Mouse (Mus musculus) heart, adult 2 months (tissue): Measurements from ENCODE around the gene Glt8d2. TPM values are rescaled to one million over a fixed set of nuclear protein-coding genes. Genes with fewer than 3 reads are reported as not detected.
"Not testable (repeated sequence)": the region's sequence is repeated elsewhere in the genome, so short reads cannot be mapped to it uniquely, and the experiment has no call there.

Source experiments
- DNase-seq, 2 experiments: peaks; one replicate each; pipeline ENCODE4 v3.0.0; 2021
- H3K27ac ChIP-seq: fragments of 200-600 bp; 2 replicates; pipeline ENCODE4 v1.8.1; 2022
- H3K27me3 ChIP-seq: fragments of 200-500 bp; 2 replicates; pipeline ENCODE4 v1.6.1; 2012; ENCODE audit warnings: mild to moderate bottlenecking, low read length, inconsistent platforms, mixed read lengths; ENCODE audit not compliant: control insufficient read depth, insufficient read depth
- H3K36me3 ChIP-seq: fragments of 200-500 bp; 2 replicates; pipeline ENCODE4 v1.6.1; 2012; ENCODE audit warnings: low read length, inconsistent platforms; ENCODE audit not compliant: control insufficient read depth, insufficient read depth
- H3K4me1 ChIP-seq: fragments of 200-500 bp; 2 replicates; pipeline ENCODE4 v1.6.1; 2011; ENCODE audit warnings: low read length; ENCODE audit not compliant: control insufficient read depth, insufficient read depth
- H3K4me3 ChIP-seq: fragments of 200-600 bp; 2 replicates; pipeline ENCODE4 v1.8.1; 2022
- H3K79me2 ChIP-seq: fragments of 200-500 bp; replicated peaks from 2 replicates; pipeline ENCODE4 v1.6.1; 2012; ENCODE audit warnings: mild to moderate bottlenecking, inconsistent platforms, low read length, moderate library complexity, mixed read lengths; ENCODE audit not compliant: control insufficient read depth, insufficient read depth
- H3K9ac ChIP-seq: fragments of 200-500 bp; 2 replicates; pipeline ENCODE4 v1.6.1; 2012; ENCODE audit warnings: low read depth, mild to moderate bottlenecking, control low read depth, inconsistent platforms, low read length, mixed read lengths
- CTCF ChIP-seq: fragments of 200-600 bp; IDR thresholded peaks from 2 replicates; pipeline ENCODE4 v1.8.1; 2022; ENCODE audit warnings: antibody characterized with exemption, mild to moderate bottlenecking, moderate library complexity
- EP300 ChIP-seq: fragments of 200-500 bp; IDR thresholded peaks from 2 replicates; pipeline ENCODE4 v1.6.1; 2011; ENCODE audit warnings: low read depth, low read length, control low read depth; ENCODE audit not compliant: insufficient read depth
- POLR2A ChIP-seq: fragments of 200-500 bp; IDR thresholded peaks from 2 replicates; pipeline ENCODE4 v1.6.1; 2011; ENCODE audit warnings: mild to moderate bottlenecking, low read depth, low read length, control low read depth; ENCODE audit not compliant: insufficient read depth
- WGBS: fragments of 180-500 bp; shearing (Covaris S2); methylation state at CpG from one replicate; pipeline ENCODE4 v1.1.7; 2018; 5-methylcytosine and 5-hydroxymethylcytosine counted together
- intact Hi-C: fragments of 180-260 bp; cut with DNase I; formaldehyde crosslinking; loops from one replicate; pipeline ENCODE4 v1.15.1; 2025
- polyA plus RNA-seq: library from polyadenylated mRNA; depleted of rRNA; stranded (reverse); fragments of >200 nt; gene quantifications from 2 replicates; pipeline ENCODE4 v1.2.3, GENCODE M21; 2012; rRNA removed
- total RNA-seq, 2 experiments: library from RNA; stranded (reverse); gene quantifications; 2 replicates each; pipeline ENCODE4 v1.2.3; 2021

Glt8d2 gene
- total and polyA plus RNA-seq, 3 experiments = 2.2 to 3.0 (median 2.8) TPM

DNA sequence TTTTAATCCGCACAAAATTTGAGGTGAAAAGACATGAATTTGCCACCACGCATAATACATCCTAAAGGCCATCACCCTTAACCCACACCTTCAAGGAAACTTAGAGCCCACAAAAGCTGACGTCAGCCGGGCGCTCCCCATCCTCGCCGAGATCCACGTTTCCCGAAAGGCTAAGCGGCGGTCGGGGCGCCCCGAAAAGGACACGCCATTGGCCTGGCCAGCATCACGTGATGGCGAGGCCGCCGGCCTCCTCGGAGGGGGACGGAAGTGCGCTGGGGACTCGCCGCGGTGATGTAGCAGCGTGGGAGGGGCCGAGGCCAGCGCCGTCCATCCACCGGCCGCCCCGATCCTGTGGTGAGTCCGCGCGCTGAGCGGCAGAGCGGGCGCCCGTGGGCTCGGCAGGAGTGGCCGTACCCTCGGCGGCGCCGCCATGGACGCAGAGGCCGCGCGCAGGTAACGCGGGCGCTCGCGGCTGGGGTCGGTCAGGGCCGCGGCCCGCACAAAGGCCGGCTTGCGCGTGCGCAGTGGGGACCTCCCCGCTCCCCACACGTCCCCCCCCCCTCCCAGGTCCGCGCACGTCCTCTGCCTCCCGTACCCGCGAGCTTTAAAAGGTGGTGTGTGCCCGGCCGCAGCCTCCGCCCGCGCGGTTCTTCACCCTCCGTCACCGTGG, 60.7 kb downstream of the Glt8d2 start, which contains the start of gene Tdg:
TSS of gene Tdg (plus strand) at position 243 of the 670 bp plus-strand sequence.
- H3K4me1 ChIP-seq, H3K36me3 ChIP-seq, H3K27me3 ChIP-seq, H3K79me2 ChIP-seq: not testable (repeated sequence)
- DNase-seq = peak; percentile 89 to 95
- TF ChIP-seq POLR2A = peak; percentile 82
- H3K27ac ChIP-seq = peak within 1 kb of the TSS; percentile 88
- intact Hi-C loops = loop anchor here (5.0 kb wide), 1 partner anchor 133 kb away; the partner anchor contains the start of gene Nfyb
- peak within 1 kb of the TSS; percentile 87 for H3K4me3 ChIP-seq
- under 1% methylated on average over 56 of the region's 78 CpGs for WGBS
- H3K9ac ChIP-seq = peak within 1 kb of the TSS; percentile 84

DNA sequence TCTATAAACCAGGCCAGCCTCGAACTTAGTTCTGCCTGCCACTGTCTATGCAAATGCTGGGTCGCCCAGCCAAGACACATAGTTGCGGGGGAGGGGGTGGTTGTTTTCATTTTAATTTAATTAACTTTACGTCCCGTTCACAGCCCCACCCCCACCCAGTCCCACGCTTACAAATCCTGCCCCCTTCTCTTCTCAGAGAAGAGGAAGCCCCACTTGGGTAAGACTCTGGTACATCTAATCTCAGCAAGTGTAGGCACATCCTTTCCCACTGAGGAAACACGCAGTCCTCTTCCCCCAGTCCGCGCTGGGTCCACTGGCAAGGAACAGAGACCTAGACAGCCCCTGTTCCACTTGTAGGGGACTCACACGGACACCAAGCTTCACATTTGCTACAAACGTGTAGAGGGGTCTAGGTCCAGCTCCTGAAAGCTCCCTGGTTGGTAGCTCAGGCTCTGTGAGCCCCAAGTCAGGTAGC, 61.3 kb downstream of the Glt8d2 start:
- peaks cover 1% of the 10 kb centered on the region; the same call in 1 of the 2 replicates for H3K79me2 ChIP-seq
- H3K4me1 ChIP-seq = peaks cover 3% of the 10 kb centered on the region
- TF ChIP-seq EP300 (no peak), CTCF (no peak), POLR2A (no peak)
- intact Hi-C loops = no loop called here
- H3K36me3 ChIP-seq = no peaks in the 10 kb centered on the region
- DNase-seq = no peak
- peak overlapping the region; percentile 88 for H3K27ac ChIP-seq
- H3K4me3 ChIP-seq = peak overlapping the region; percentile 87
- H3K27me3 ChIP-seq = no peaks in the 10 kb centered on the region
- H3K9ac ChIP-seq = peak overlapping the region; percentile 84
- WGBS = 5% methylated on average over 11 of the region's 11 CpGs

DNA sequence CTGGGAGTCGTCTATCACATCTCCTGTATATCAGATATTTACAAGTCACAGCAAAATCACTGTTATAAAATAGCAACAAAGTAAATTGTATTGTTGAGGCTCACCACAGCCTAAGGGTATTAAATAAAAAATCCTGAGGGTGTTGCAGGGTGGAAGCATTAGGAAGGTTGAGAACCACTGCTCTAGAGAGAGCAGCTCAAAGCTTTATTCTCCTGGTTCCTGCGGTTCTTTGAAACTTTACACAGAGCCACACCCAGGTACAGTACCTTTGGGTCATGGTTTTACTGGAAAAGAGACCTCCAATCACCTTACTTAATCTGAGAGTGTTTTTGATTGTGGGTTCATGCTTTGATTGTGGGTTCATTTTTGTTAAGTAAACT, 66.9 kb downstream of the Glt8d2 start:
- 4% methylated on average over 2 of the region's 2 CpGs for WGBS
- H3K36me3 ChIP-seq, H3K79me2 ChIP-seq, DNase-seq, H3K4me1 ChIP-seq, intact Hi-C loops, H3K27me3 ChIP-seq: not testable (repeated sequence)
- Histone ChIP-seq H3K27ac (peak overlapping the region; percentile 89), H3K4me3 (peak overlapping the region; percentile 70), H3K9ac (peak overlapping the region; percentile 34; the same call in 1 of the 2 replicates)

DNA sequence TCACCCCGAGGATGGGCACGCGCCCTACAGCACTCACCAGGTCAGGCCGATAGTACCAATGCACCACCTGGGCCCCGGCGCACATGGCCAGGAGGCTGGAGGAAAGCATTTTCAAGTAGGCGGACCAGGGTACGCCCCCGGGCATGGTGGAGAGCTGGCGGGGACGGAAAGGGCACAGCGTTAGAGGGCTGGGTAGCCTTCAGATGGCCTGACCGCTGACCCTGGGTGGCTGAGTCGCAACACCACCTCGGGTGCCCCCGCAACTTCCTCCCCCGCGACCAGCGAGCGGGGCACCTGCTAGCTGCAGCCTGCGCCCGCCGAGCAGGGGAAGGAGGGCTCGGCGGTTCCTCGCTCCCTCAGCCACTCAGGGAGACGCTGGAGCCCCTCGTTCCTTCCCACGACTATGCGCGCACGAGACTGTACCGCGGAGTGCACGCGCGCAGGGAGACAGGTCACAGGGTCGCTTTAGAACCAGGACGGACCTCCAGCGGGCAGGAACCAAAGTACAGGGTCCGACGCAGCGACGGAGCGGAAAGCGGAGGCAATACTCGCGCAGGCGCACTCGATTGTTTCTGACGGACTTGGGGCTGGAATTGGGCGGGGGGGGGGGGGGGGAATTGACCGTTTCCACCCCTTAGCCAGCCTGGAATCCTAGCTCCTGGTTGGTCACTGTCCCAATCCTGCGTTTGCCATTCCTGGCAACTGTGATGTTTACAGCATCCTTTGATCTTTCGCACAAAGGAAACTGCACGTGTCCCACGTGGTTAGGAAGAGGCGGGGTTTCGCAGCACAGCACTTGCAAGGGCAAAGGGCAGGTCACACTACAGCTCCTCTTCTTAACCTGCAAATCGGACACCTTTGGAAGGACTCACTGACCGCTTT, 67.5 kb downstream of the Glt8d2 start, which contains the start of gene 1190007I07Rik:
TSS of gene 1190007I07Rik (minus strand) at position 558 of the 882 bp plus-strand sequence.
- intact Hi-C loops = no loop called here
- Histone ChIP-seq H3K9ac (peak within 1 kb of the TSS; percentile 86), H3K79me2 (no peaks in the 10 kb centered on the region), H3K27ac (peak within 1 kb of the TSS; percentile 89), H3K27me3 (no peaks in the 10 kb centered on the region), H3K4me1 (no peaks in the 10 kb centered on the region), H3K4me3 (peak within 1 kb of the TSS; percentile 70), H3K36me3 (no peaks in the 10 kb centered on the region)
- DNase-seq = peak; percentile 89 to 90
- peak; percentile 83 for TF ChIP-seq POLR2A
- TF ChIP-seq CTCF = 0 out of 2 replicates have a peak, but pooled peaks have one; percentile 18
- TF ChIP-seq EP300 = peak; percentile 86
- WGBS = under 1% methylated on average over 59 of the region's 61 CpGs

DNA sequence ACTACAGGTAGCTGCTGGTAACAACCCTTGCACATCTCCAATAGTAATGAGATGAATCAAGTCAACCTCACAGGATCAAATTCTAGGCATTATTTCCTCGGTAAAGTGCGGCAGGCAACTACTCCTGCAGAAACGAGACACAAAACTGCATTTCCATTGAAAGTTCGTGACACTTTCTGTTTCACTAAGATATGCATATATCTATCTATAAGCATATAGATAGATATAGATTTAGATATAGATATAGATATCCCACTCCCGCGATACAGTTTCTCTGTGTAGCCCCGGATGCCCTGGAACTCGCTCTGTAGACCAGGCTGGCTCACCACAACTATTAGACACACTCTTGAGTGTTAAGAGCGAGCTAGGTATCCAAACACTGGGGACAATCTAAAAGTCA, 68.2 kb downstream of the Glt8d2 start:
- H3K9ac ChIP-seq = peak overlapping the region; percentile 86
- H3K4me1 ChIP-seq = no peaks in the 10 kb centered on the region
- peak overlapping the region; percentile 89 for H3K27ac ChIP-seq
- peak overlapping the region; percentile 70 for H3K4me3 ChIP-seq
- H3K79me2 ChIP-seq = no peaks in the 10 kb centered on the region
- DNase-seq = no peak
- intact Hi-C loops = no loop called here
- TF ChIP-seq CTCF (no peak), POLR2A (no peak), EP300 (no peak)
- no peaks in the 10 kb centered on the region for H3K36me3 ChIP-seq
- WGBS = 21% methylated on average over 9 of the region's 9 CpGs
- no peaks in the 10 kb centered on the region for H3K27me3 ChIP-seq

Other genes starting within 250 kb of the Glt8d2 start
- not detected for gene Gm1553, start 198.0 kb downstream of the Glt8d2 start, total RNA-seq
- not detected in 2 replicates for gene Gm1553, start 198.0 kb downstream of the Glt8d2 start, polyA plus RNA-seq
- 10 to 100 TPM; 22.3 to 29.5 TPM for gene 1190007I07Rik, start 67.4 kb downstream of the Glt8d2 start, total RNA-seq
- gene 1190007I07Rik, start 67.4 kb downstream of the Glt8d2 start, polyA plus RNA-seq = 29.5 and 44.6 TPM in 2 replicates
- 10 to 100 TPM in 1 of 2 experiments, 1 to 10 TPM in 1; 9.8 to 11.1 TPM for gene Tdg, start 60.8 kb downstream of the Glt8d2 start, total RNA-seq
- gene Tdg, start 60.8 kb downstream of the Glt8d2 start, polyA plus RNA-seq = 10.5 and 16.7 TPM in 2 replicates
- 10 to 100 TPM; 29.1 to 29.8 TPM for gene Hcfc2, start 5.5 kb upstream of the Glt8d2 start, total RNA-seq
- 11.2 and 19.6 TPM in 2 replicates for gene Hcfc2, start 5.5 kb upstream of the Glt8d2 start, polyA plus RNA-seq
- gene Nfyb, start 73.5 kb upstream of the Glt8d2 start, total RNA-seq = 10 to 100 TPM; 13.9 to 14.1 TPM
- 7.5 and 11.9 TPM in 2 replicates for gene Nfyb, start 73.5 kb upstream of the Glt8d2 start, polyA plus RNA-seq
- gene Txnrd1, start 143.3 kb upstream of the Glt8d2 start, total RNA-seq = 10 to 100 TPM; 56.8 to 61.1 TPM
- 21.3 and 29.9 TPM in 2 replicates for gene Txnrd1, start 143.3 kb upstream of the Glt8d2 start, polyA plus RNA-seq
- under 1 TPM; 0.45 to 0.63 TPM for gene Eid3, start 176.0 kb upstream of the Glt8d2 start, total RNA-seq
- gene Eid3, start 176.0 kb upstream of the Glt8d2 start, polyA plus RNA-seq = 0.18 and 0.21 TPM in 2 replicates